Mouse (Mus musculus) olfactory bulb, adult 2 months (tissue): ENCODE measurements around the gene Trim54.

Source experiments
- CTCF ChIP-seq: fragments of 200-500 bp; IDR thresholded peaks from 2 replicates; pipeline ENCODE4 v1.5.1; 2012; ENCODE audit warnings: low read depth, mild to moderate bottlenecking, low read length, moderate library complexity; ENCODE audit not compliant: insufficient read depth
- POLR2A ChIP-seq: fragments of 200-500 bp; IDR thresholded peaks from 2 replicates; pipeline ENCODE4 v1.6.1; 2012; ENCODE audit warnings: mild to moderate bottlenecking, low read depth, low read length, moderate library complexity; ENCODE audit not compliant: insufficient read depth

GRCm38 (mm10) chr5:31183678-31184077, 67.2 kb downstream of the Trim54 start:
- TF ChIP-seq CTCF (no peak), POLR2A (no peak)
